Mouse (Mus musculus): ENCODE results near the gene Rcor1.

The Rcor1 gene

DNA sequence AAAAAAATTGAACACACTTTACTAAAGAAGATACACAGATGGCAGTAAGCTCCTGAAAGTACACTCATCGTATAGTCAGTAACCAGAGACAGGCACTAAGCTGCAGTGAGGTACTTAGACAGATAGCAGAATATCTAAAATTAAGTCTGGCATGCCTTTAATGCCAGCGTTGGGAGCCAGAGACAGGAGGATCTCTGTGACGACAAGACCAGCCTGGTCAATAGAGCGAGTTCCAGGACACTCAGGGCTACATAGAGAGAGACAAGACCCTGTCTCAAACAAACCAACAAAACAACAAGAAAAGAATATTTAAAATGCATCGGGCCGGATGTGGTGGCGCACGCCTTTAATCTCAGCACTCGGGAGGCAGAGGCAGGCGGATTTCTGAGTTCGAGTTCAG, 41.1 kb upstream of the Rcor1 start:
- H3K4me3 ChIP-seq (replicated peaks; ENCODE audit: low read length) = no peak overlapping the region
- TF ChIP-seq CTCF (conservative IDR thresholded peaks at IDR 0.05; ENCODE audit: low read length) (no peak), NANOG (IDR thresholded peaks at IDR 0.05; ENCODE audit: borderline replicate concordance, low read length) (no peak), POU5F1 (IDR thresholded peaks at IDR 0.05; ENCODE audit: borderline replicate concordance, low read length) (no peak)
- no peaks in the 10 kb centered on the region for H3K36me3 ChIP-seq (ENCODE audit: insufficient read depth, low read length)
- peaks cover 24% of the 10 kb centered on the region for H3K4me1 ChIP-seq (replicated peaks; ENCODE audit: low read depth, low read length)
- peaks cover 12% of the 10 kb centered on the region for H3K9me3 ChIP-seq (ENCODE audit: low read length)
- H3K27me3 ChIP-seq (ENCODE audit: insufficient read depth, low read length) = no peaks in the 10 kb centered on the region; the same call in 1 of the 2 replicates

DNA sequence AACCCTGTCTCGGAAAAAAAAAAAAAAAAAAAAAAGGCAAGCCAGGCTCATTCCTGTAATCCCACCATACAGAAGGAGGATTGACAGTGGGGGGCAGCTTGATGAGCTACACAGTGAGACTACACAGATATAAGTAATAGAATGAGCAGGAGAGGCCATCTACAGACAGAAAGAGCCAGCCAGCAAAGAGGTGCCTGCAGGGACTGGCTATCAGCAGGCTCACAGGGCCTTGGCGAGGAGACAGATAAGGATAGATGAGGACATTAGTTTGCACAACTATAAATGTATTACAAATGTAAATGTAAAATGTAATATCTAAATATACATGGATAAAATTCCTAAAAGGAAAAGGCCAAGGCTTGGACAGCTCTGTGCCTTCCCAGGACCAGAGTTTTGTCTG, 39.3 kb upstream of the Rcor1 start:
- H3K27me3 ChIP-seq (ENCODE audit: insufficient read depth, low read length) = no peaks in the 10 kb centered on the region
- no peak overlapping the region for H3K4me3 ChIP-seq (replicated peaks; ENCODE audit: low read length)
- TF ChIP-seq POU5F1 (IDR thresholded peaks at IDR 0.05; ENCODE audit: borderline replicate concordance, low read length) (no peak), CTCF (conservative IDR thresholded peaks at IDR 0.05; ENCODE audit: low read length) (no peak)
- peaks cover 12% of the 10 kb centered on the region for H3K9me3 ChIP-seq (ENCODE audit: low read length)
- H3K36me3 ChIP-seq (ENCODE audit: insufficient read depth, low read length) = no peaks in the 10 kb centered on the region
- H3K4me1 ChIP-seq (replicated peaks; ENCODE audit: low read depth, low read length) = peaks cover 23% of the 10 kb centered on the region

DNA sequence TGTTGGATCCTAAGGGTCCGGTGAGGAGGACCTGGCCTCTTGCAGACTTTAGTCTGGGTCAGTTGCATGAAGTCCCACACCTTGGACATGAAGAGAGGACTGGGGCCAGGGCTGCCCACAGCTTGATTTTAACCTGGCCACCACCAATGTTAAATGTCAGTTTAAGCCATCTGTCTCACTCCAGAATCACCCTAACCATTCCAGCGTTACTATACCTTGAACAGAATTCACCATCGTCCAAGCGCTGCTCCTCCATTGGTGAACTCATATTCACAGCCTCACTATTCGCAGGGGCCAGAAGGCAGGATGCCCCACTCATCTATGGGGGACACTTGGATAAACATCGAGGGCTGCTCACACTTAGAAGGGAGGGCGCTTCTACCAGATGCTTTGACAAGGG, 38.2 kb upstream of the Rcor1 start:
- peaks cover 32% of the 10 kb centered on the region for H3K4me1 ChIP-seq (replicated peaks; ENCODE audit: low read depth, low read length)
- TF ChIP-seq CTCF (conservative IDR thresholded peaks at IDR 0.05; ENCODE audit: low read length) = no peak
- no peak for TF ChIP-seq POU5F1 (IDR thresholded peaks at IDR 0.05; ENCODE audit: borderline replicate concordance, low read length)
- TF ChIP-seq NANOG (IDR thresholded peaks at IDR 0.05; ENCODE audit: borderline replicate concordance, low read length) = no peak
- no peaks in the 10 kb centered on the region for H3K27me3 ChIP-seq (ENCODE audit: insufficient read depth, low read length)
- peaks cover 12% of the 10 kb centered on the region for H3K9me3 ChIP-seq (ENCODE audit: low read length)
- H3K4me3 ChIP-seq (replicated peaks; ENCODE audit: low read length) = no peak overlapping the region
- no peaks in the 10 kb centered on the region for H3K36me3 ChIP-seq (ENCODE audit: insufficient read depth, low read length)

DNA sequence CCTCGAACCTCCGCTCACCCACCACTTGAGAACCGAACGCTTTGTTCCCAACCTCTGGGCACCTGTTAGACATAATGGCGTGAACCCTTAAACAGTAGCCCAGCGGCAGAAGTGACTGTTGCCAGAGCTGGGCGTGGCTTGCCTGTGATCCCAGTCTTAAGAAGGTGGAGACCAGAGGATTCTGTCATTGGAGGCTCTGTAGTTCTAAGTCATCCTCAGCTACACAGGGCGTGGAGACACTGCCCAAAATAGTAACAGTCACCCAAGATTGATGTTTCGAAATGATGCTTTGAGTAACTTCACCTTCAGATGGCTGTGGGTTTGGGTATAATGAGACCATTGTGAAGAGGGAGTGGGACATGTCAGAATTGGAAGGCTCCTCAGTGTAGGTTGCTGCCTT, 35.0 kb upstream of the Rcor1 start:
- Histone ChIP-seq H3K4me3 (replicated peaks; ENCODE audit: low read length) (no peak overlapping the region), H3K27me3 (ENCODE audit: insufficient read depth, low read length) (no peaks in the 10 kb centered on the region), H3K9me3 (ENCODE audit: low read length) (no peaks in the 10 kb centered on the region), H3K36me3 (ENCODE audit: insufficient read depth, low read length) (no peaks in the 10 kb centered on the region), H3K4me1 (replicated peaks; ENCODE audit: low read depth, low read length) (peaks cover 63% of the 10 kb centered on the region)
- TF ChIP-seq NANOG (IDR thresholded peaks at IDR 0.05; ENCODE audit: borderline replicate concordance, low read length) = no peak
- TF ChIP-seq CTCF (conservative IDR thresholded peaks at IDR 0.05; ENCODE audit: low read length) = no peak
- no peak for TF ChIP-seq POU5F1 (IDR thresholded peaks at IDR 0.05; ENCODE audit: borderline replicate concordance, low read length)

DNA sequence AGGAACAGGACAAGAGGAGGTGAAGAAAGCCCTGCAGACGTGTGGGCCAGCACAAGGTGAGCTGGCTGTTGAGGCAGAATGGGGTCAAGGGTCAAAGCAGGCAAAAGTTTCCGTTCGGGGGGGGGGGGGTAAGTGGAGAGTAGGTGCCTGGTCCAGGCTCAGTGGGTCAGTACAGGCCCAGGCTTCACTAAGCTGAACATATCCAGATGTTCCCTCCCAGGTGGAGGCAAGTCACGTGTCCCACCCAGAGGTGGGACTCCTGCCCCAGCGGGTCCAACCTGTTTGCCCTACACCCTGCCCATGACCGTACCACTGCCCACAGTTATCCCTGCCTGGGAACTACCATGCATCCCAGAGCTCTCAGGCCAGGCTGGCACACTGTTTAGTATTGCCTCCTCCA, 33.3 kb upstream of the Rcor1 start:
- 0 out of 2 replicates have a peak, but pooled peaks cover 4% of the 10 kb centered on the region for H3K27me3 ChIP-seq (ENCODE audit: insufficient read depth, low read length)
- TF ChIP-seq CTCF (conservative IDR thresholded peaks at IDR 0.05; ENCODE audit: low read length) (no peak), NANOG (IDR thresholded peaks at IDR 0.05; ENCODE audit: borderline replicate concordance, low read length) (no peak), POU5F1 (IDR thresholded peaks at IDR 0.05; ENCODE audit: borderline replicate concordance, low read length) (no peak)
- no peaks in the 10 kb centered on the region for H3K36me3 ChIP-seq (ENCODE audit: insufficient read depth, low read length)
- peaks cover 65% of the 10 kb centered on the region for H3K4me1 ChIP-seq (replicated peaks; ENCODE audit: low read depth, low read length)
- no peaks in the 10 kb centered on the region for H3K9me3 ChIP-seq (ENCODE audit: low read length)
- H3K4me3 ChIP-seq (replicated peaks; ENCODE audit: low read length) = no peak overlapping the region

DNA sequence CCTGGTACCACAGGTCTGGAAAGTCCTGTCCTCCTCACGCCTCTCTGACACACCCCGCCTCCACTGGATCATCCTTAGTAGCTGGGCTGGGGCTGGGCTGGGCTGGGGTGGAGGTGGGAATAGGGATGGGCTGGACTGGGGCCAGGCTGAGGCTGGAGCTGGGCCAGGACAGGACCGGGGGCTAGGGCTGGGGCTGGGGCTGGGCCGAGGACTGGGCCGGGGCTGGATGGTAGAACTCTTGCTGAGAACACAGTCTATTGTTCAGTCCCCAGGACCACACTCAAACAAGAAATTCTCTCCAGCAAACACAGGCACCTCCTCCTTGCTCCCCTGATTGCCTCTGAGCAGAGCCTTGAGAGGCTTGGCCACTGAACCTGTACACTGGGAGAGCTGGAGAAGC, 32.8 kb upstream of the Rcor1 start:
- H3K27me3 ChIP-seq (ENCODE audit: insufficient read depth, low read length) = 0 out of 2 replicates have a peak, but pooled peaks cover 4% of the 10 kb centered on the region
- TF ChIP-seq CTCF (conservative IDR thresholded peaks at IDR 0.05; ENCODE audit: low read length) (no peak), NANOG (IDR thresholded peaks at IDR 0.05; ENCODE audit: borderline replicate concordance, low read length) (no peak), POU5F1 (IDR thresholded peaks at IDR 0.05; ENCODE audit: borderline replicate concordance, low read length) (no peak)
- H3K4me1 ChIP-seq (replicated peaks; ENCODE audit: low read depth, low read length) = peaks cover 61% of the 10 kb centered on the region
- no peaks in the 10 kb centered on the region for H3K36me3 ChIP-seq (ENCODE audit: insufficient read depth, low read length)
- H3K9me3 ChIP-seq (ENCODE audit: low read length) = no peaks in the 10 kb centered on the region
- no peak overlapping the region for H3K4me3 ChIP-seq (replicated peaks; ENCODE audit: low read length)

DNA sequence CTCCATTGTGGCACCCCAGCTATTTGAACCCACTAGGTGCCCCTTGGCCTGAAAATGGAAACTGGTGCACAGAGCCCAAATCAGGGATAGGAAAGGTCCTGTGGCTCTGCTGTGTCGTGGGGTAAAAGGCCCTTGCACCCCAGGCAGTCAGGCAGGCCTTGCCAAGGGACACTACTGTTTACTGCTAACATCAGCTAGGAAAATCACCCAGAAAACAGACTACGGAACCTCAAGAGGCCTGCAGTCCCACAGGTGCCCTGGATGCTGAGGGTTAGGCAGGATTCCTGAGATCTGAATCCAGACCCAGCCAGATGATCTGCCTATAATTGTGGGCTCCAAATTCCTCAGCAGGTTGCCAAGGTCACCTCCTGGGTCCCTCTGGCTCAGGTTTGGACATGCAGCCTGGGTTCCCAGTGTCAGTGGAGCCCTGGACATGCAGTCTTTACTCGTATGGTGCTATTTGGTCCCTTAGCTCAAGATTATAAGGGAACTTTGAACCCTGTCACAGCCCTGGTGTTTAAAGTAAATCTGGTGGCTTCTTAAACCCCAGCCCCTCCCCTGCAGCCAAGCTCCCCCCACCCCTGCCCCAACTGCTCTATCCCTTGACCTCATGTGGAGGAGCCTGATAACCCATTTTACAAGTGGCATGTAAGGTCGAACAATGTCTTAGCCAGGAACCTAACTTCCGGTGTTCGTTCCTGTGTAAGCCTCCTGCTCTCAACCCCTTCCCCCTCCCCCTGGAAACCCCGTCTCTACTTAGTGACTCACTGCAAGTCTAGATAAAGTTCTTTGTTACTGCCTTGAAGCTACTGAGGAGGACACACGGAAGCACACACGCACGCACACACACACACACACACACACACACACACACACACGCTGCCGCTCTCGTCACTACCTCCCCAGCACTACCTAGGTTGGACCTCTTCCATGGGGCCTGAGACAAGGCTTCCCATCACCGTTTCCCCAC, 31.7 kb upstream of the Rcor1 start:
- H3K4me1 ChIP-seq (replicated peaks; ENCODE audit: low read depth, low read length) = peaks cover 58% of the 10 kb centered on the region
- TF ChIP-seq NANOG (IDR thresholded peaks at IDR 0.05; ENCODE audit: borderline replicate concordance, low read length) (no peak), POU5F1 (IDR thresholded peaks at IDR 0.05; ENCODE audit: borderline replicate concordance, low read length) (no peak), CTCF (conservative IDR thresholded peaks at IDR 0.05; ENCODE audit: low read length) (no peak)
- H3K4me3 ChIP-seq (replicated peaks; ENCODE audit: low read length) = peak overlapping the region; percentile 57; the same call in 1 of the 2 replicates
- H3K36me3 ChIP-seq (ENCODE audit: insufficient read depth, low read length) = no peaks in the 10 kb centered on the region
- H3K27me3 ChIP-seq (ENCODE audit: insufficient read depth, low read length) = 0 out of 2 replicates have a peak, but pooled peaks cover 4% of the 10 kb centered on the region
- no peaks in the 10 kb centered on the region for H3K9me3 ChIP-seq (ENCODE audit: low read length)

DNA sequence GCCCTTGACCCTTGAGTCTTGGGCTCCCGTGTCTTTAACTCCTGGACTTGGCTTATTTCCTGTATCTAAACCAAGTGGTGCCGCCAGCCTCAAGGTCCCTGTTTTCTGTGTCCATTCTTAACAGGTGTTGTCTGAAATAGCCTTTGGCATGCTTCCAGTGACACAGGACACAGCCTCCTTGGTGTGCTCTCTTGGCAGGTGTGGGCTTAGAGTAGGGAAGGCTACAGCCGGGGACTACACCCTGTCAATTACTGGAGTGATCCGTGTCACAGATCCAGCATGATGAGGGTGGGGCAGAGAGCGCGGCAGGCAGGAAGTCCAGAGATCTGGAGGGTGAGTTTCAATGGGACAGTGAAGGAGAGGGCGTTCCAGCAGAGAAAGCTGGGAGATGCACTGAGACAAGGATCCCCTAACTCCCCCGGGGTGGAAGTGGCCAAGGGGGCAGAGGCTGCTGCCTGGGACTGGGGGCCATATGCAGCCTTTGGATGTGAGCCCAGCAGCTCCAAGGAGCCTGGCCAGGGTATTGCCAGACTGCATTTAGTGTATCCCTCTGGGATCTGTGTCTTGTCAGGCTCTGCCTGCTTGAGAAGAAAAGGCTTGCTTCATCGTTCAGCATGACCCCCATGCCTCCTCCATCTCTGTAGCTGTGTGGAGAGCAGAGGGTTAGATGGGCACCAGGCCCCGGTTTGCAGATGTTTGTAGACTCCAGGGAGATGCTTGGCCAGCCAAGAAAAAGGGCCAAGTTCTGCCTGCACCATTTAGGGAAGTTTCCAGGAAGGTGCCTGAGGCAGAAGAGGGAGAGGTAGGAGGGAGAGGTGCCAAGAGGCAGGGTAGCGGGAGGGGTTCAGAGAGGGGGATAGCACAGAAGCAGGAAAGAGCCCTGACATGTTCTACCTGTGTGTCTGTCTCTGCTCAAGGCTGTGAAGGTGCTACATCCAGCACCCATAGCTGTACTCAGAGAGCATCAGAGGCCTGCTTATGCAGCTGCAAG, 30.4 kb upstream of the Rcor1 start:
- TF ChIP-seq POU5F1 (IDR thresholded peaks at IDR 0.05; ENCODE audit: borderline replicate concordance, low read length) = no peak
- no peak for TF ChIP-seq CTCF (conservative IDR thresholded peaks at IDR 0.05; ENCODE audit: low read length)
- TF ChIP-seq NANOG (IDR thresholded peaks at IDR 0.05; ENCODE audit: borderline replicate concordance, low read length) = no peak
- peaks cover 56% of the 10 kb centered on the region for H3K4me1 ChIP-seq (replicated peaks; ENCODE audit: low read depth, low read length)
- H3K4me3 ChIP-seq (replicated peaks; ENCODE audit: low read length) = peak overlapping the region; percentile 57
- no peaks in the 10 kb centered on the region for H3K36me3 ChIP-seq (ENCODE audit: insufficient read depth, low read length)
- 0 out of 2 replicates have a peak, but pooled peaks cover 4% of the 10 kb centered on the region for H3K27me3 ChIP-seq (ENCODE audit: insufficient read depth, low read length)
- no peaks in the 10 kb centered on the region for H3K9me3 ChIP-seq (ENCODE audit: low read length)
